Mouse (Mus musculus) adrenal gland, postnatal 36 days (tissue): Measurements from ENCODE around the gene Vps45. TPM values are rescaled to one million over a fixed set of nuclear protein-coding genes. Genes with fewer than 3 reads are reported as not detected.
"Not testable (repeated sequence)": the region's sequence is repeated elsewhere in the genome, so short reads cannot be mapped to it uniquely, and the experiment has no call there.

Experiments used
- DNase-seq, 2 experiments: peaks; one replicate each; pipeline ENCODE4 v3.0.0; 2021; ENCODE audit warnings: mixed read lengths in 1 of 2
- total RNA-seq, 2 experiments: library from RNA; stranded (reverse); gene quantifications; 2 replicates each; pipeline ENCODE4 v1.2.3; 2021

Vps45 gene
- total RNA-seq, 2 experiments from 2014 or later: 30.6 to 34.7 TPM

DNA sequence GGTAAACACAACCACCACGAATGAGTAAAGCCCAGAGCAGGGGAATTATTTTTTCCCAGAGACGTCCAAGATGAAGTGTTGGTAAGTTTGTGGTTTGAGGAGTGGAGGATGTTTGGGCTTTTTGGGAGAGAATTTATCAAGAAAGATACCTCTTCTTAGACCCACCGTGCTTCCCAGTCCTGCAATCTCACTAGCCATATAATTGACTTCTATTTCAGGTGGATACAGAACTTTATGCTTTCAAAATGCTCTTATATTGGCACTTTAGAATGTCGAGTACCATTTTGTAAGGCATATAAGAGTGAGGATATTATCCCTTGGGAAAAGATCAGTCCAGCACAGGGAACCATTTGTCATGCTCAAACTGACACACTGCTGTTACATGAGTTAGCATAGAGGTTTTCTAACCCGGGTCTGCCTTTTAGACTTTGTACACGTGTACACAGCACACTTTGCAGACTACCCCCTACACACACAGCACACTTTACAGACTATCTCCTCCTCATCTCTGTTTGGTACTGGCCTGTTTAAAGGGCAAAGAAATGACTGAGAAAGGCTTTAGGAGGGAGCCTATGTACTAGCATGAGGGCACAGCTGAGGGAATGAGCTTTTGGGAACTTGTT is 61.7 kb downstream of the Vps45 start:
- DNase-seq: no peak

GRCm38 (mm10) chr3:95995802-95996428 is 62.4 kb downstream of the Vps45 start, which contains the start of gene Plekho1:
Gene Plekho1 (minus strand): TSS chr3:95996001.
- DNase-seq: peak; percentile 78 to 88

GRCm38 (mm10) chr3:95994975-95995801 is 63.1 kb downstream of the Vps45 start:
- peak; percentile 23 to 43 for DNase-seq

DNA sequence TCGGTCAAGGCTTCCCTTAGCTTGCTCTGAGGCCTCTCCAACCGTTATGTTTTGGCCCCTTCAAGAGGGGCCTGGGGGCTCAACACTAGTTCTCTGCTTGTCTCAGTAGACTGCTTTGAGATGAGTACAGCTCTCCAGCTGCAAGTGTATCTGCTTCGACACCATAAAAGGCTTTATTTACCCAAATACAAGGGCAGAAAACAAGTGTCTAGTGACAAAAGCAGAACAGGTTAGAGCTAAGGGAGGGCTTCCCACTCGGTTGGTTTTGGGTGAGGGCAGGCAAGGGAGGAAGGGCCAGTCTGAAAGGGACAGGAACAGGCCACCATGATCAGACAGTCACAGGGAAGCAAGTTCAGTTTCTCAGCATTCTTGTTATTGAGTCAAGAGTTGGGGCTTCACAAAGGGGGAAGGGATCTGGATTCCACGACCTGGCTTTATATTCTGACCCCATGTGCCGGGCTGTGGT is 63.9 kb downstream of the Vps45 start:
- no peak for DNase-seq

DNA sequence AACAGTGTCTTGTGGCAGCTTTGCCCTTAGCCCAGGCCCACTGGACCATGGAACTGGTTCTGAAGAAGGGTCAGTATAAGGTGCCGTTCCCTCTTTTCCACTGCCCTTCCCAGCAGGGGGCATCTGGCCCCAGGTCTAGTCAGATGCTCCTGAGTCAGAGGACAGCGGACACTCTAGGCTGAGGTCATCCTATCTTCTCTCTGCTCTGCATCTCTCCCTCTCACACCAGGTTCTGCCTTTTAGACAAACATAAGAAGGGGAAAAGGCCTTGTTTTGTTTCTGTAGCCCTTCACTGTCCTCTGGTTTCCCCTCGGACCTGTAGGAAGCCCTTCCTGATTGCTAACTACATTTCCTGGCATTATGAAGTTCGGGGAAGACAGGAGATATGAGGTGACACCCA is 64.4 kb downstream of the Vps45 start:
- peak in 1 of 2 experiments; percentile 63 for DNase-seq

GRCm38 (mm10) chr3:95992990-95993603 is 65.2 kb downstream of the Vps45 start:
- no peak for DNase-seq

DNA sequence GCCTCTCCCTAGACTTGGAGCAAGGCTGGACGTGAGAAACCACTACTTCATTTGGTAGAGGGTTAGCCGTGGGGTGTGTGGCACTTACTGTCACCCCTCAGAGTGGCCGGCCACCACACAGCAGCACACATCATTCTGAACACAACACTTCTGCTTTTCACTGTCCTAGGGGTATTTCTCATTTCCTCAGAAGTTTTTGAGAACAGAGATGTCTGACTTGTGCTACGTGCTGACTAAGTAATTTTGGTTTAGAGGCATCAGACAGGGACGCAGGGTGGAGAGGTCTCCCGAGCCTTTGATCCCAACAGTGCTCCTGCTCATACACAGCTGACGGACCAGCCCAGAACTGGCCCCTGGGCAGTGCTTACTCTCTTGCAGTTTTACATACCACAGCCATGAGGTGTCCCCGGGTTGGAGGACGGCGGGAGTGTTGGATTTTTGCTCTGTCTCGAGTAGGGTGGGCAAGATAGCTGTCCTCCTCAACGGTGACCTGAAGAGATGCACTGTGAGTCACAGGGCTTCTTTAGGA is 67.8 kb downstream of the Vps45 start:
- no peak for DNase-seq

GRCm38 (mm10) chr3:95988969-95989368 is 69.3 kb downstream of the Vps45 start:
- DNase-seq: peak; percentile 73 to 77

DNA sequence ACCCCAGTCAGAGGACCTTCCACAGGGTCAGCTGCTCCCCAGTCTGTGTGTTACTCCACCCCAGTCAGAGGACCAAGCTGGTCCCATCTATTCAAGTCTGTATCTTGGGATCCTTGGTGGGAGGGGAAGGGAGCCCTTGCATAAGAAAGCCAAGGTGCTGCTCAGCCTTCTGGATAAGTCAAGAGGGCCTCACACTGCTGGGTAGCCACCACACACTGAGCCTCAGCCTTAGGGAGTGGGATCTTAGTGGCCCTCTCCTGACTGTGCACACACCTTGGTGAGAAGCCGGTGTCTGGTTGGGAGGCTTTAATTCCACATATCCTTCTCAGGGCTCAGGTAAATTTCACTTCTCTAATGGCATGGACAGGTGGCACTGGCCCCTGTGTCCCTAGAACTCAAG is 70.1 kb downstream of the Vps45 start:
- DNase-seq: no peak

- DNase-seq: no peak
These were observed 70.7 kb downstream of the Vps45 start for GRCm38 (mm10) chr3:95987386-95988110.

GRCm38 (mm10) chr3:95986984-95987383 is 71.3 kb downstream of the Vps45 start:
- no peak for DNase-seq

- DNase-seq: no peak
These were observed 72.2 kb downstream of the Vps45 start for GRCm38 (mm10) chr3:95986001-95986622.

DNA sequence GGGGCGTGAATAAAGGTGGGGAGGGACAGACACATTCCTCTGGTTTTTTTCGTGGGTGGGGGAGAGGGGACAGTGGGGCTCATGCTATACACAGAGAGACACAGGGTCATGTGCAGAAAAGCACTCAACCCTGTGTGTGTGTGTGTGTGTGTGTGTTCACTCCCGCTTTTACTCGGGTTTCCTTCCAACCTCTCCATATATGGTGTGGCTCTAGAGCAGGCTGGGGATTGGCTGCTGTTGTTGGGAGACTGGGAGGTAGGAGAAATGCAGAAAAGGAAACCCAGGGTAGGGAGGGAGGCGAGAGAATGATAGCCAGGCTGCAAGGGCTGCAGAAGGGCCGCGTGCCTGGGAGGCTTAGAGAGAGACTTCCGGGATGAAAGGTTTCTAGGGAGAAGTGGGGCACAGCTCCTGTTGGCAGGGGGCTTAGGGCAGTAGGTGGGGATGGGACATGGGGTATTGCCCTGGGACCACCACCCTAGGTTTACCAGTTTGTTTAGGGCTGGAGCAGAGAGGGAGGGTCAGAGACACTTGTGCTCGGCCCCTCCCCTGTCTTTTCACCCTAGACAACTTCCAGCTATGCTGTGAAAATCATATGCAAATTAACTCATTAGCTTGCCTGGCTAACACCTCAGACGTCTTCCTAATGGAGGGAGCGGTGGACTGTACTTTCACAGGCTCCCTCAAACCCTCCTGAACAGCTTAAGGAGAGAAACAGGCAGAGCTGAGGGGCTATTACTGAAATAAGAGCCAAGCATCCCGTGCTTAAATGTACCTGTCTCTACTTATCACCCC is 72.9 kb downstream of the Vps45 start:
- DNase-seq: peak; percentile 48 to 58

GRCm38 (mm10) chr3:95982129-95982528 is 76.1 kb downstream of the Vps45 start:
- no peak for DNase-seq

- DNase-seq: no peak
These were observed 77.8 kb downstream of the Vps45 start for GRCm38 (mm10) chr3:95980276-95980970.

DNA sequence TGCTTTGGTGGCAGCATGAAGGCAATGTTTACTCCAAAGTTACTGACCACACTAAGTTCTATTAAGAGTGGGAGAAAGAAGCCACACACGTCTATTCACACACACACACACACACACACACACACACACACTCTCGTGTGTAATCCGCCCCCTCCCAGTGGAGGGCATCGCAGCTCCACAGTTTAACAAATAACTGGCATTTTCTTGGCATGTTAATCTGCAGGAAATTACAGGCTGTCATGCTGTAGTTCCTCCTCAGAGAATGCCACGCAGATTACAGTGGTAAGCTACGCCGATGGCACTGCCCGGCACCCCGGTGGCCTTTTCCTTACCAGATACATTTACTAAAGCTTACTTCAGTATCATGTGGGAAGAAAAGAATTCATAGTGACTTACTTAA is 80.0 kb downstream of the Vps45 start:
- DNase-seq: no peak

DNA sequence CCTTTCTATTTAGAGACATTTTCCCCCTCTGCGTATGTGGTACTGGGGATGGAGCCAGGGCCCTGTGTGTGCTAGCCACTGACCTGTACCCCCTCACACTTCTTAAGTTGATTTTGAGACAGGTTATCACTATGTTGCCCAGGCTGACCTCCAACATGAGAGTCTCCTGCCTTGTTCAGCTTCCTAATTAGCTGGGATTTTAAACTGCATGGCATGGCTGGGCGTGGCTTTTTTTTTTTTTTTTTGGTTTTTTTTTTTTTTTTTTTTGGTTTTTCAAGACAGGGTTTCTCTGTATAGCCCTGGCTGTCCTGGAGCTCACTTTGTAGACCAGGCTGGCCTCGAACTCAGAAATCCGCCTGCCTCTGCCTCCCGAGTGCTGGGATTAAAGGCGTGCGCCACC is 80.7 kb downstream of the Vps45 start:
- DNase-seq: not testable (repeated sequence)

DNA sequence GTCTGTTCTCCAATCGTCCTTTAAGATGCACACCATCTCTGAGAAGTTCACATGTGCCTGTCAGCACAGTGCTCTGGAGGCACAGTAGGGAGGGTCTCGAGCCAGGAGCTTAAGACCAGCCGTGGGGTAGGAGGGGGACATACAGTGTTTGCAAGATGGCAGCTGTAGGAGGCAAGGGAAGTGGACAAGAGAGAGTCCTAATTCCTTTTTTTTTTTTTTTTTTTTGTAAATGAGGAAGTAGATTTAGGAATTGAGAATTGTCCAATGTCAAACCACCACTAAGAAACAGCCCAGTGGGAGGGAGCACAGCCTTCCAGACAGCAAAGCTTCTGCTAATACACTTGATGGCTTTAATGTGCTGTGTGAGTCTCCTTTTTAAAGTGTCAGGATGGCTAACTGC is 81.2 kb downstream of the Vps45 start:
- DNase-seq: no peak

- DNase-seq: no peak
These were observed 85.2 kb downstream of the Vps45 start for GRCm38 (mm10) chr3:95972873-95973634.
